Mouse (Mus musculus): Measurements from ENCODE around the gene Efcab12. TPM values are rescaled to one million over a fixed set of nuclear protein-coding genes. Genes with fewer than 3 reads are reported as not detected.
"Not testable (repeated sequence)": the region's sequence is repeated elsewhere in the genome, so short reads cannot be mapped to it uniquely, and the experiment has no call there.

Gene Efcab12
- total and polyA plus RNA-seq, 2 experiments from 2014 or later = 2.1 to 3.2 TPM

- no peak overlapping the region for H3K4me2 ChIP-seq (ENCODE audit: low read depth, low read length, poor library complexity, severe bottlenecking)
- H3K27me3 ChIP-seq (ENCODE audit: insufficient read depth, low read length) = no peaks in the 10 kb centered on the region
- no peaks in the 10 kb centered on the region for H3K9me3 ChIP-seq (ENCODE audit: low read length)
- no peak for ATAC-seq (ENCODE audit: low FRiP score)
- no peak for DNase-seq (ENCODE audit: low spot score)
- H3K9ac ChIP-seq (replicated peaks; ENCODE audit: low read length, poor library complexity, severe bottlenecking) = no peak overlapping the region
- H3K4me1 ChIP-seq (ENCODE audit: insufficient read depth, low read length) = no peaks in the 10 kb centered on the region
- no peak overlapping the region for H3K4me3 ChIP-seq (ENCODE audit: low read depth, low read length)
- TF ChIP-seq CTCF (IDR thresholded peaks at IDR 0.05) = no peak
- H3K27ac ChIP-seq (ENCODE audit: low read depth, low read length) = no peak overlapping the region
- no peaks in the 10 kb centered on the region for H3K36me3 ChIP-seq (ENCODE audit: insufficient read depth, low read length)
These were observed 4.4 kb downstream of the Efcab12 start for GRCm38 (mm10) chr6:115833861-115834260.

GRCm38 (mm10) chr6:115832152-115832850, 5.9 kb downstream of the Efcab12 start:
- H3K9me3 ChIP-seq (ENCODE audit: low read length) = no peaks in the 10 kb centered on the region
- no peaks in the 10 kb centered on the region for H3K36me3 ChIP-seq (ENCODE audit: insufficient read depth, low read length)
- H3K4me1 ChIP-seq (ENCODE audit: insufficient read depth, low read length) = no peaks in the 10 kb centered on the region
- DNase-seq (ENCODE audit: low spot score) (no peak), ATAC-seq (ENCODE audit: low FRiP score) (no peak)
- WGBS = 93% methylated on average over 2 of the region's 2 CpGs
- H3K27ac ChIP-seq (ENCODE audit: low read depth, low read length) = no peak overlapping the region
- TF ChIP-seq CTCF (IDR thresholded peaks at IDR 0.05) = no peak
- no peak overlapping the region for H3K4me2 ChIP-seq (ENCODE audit: low read depth, low read length, poor library complexity, severe bottlenecking)
- no peaks in the 10 kb centered on the region for H3K27me3 ChIP-seq (ENCODE audit: insufficient read depth, low read length)
- no peak overlapping the region for H3K9ac ChIP-seq (replicated peaks; ENCODE audit: low read length, poor library complexity, severe bottlenecking)
- H3K4me3 ChIP-seq (ENCODE audit: low read depth, low read length) = no peak overlapping the region

GRCm38 (mm10) chr6:115830779-115831601, 7.2 kb downstream of the Efcab12 start:
- no peak overlapping the region for H3K4me2 ChIP-seq (ENCODE audit: low read depth, low read length, poor library complexity, severe bottlenecking)
- no peak for DNase-seq (ENCODE audit: low spot score)

GRCm38 (mm10) chr6:115823850-115824464, 14.3 kb downstream of the Efcab12 start:
- H3K9ac ChIP-seq (replicated peaks; ENCODE audit: low read length, poor library complexity, severe bottlenecking); H3K36me3 ChIP-seq (ENCODE audit: insufficient read depth, low read length); H3K9me3 ChIP-seq (ENCODE audit: low read length); H3K27me3 ChIP-seq (ENCODE audit: insufficient read depth, low read length); H3K4me1 ChIP-seq (ENCODE audit: insufficient read depth, low read length): not testable (repeated sequence)
- Histone ChIP-seq H3K27ac (ENCODE audit: low read depth, low read length) (peak overlapping the region; percentile 21; the same call in 1 of the 2 replicates), H3K4me2 (ENCODE audit: low read depth, low read length, poor library complexity, severe bottlenecking) (peak overlapping the region; percentile 29; the same call in 1 of the 2 replicates), H3K4me3 (ENCODE audit: low read depth, low read length) (peak overlapping the region; percentile 2; the same call in 1 of the 2 replicates)
- peak; percentile 77 for DNase-seq (ENCODE audit: low spot score)
- 8% methylated on average over 4 of the region's 11 CpGs for WGBS
- peak; percentile 68 for ATAC-seq (ENCODE audit: low FRiP score)
- peak; percentile 74 for TF ChIP-seq CTCF (IDR thresholded peaks at IDR 0.05)

More at GRCm38 (mm10) chr6:115830779-115831601, 7.2 kb downstream of the Efcab12 start:
- WGBS = 87% methylated on average over 6 of the region's 6 CpGs
- Histone ChIP-seq H3K9me3 (ENCODE audit: low read length) (no peaks in the 10 kb centered on the region), H3K27ac (ENCODE audit: low read depth, low read length) (no peak overlapping the region), H3K9ac (replicated peaks; ENCODE audit: low read length, poor library complexity, severe bottlenecking) (no peak overlapping the region), H3K27me3 (ENCODE audit: insufficient read depth, low read length) (no peaks in the 10 kb centered on the region), H3K4me3 (ENCODE audit: low read depth, low read length) (no peak overlapping the region), H3K36me3 (ENCODE audit: insufficient read depth, low read length) (no peaks in the 10 kb centered on the region), H3K4me1 (ENCODE audit: insufficient read depth, low read length) (no peaks in the 10 kb centered on the region)
- no peak for ATAC-seq (ENCODE audit: low FRiP score)
- TF ChIP-seq CTCF (IDR thresholded peaks at IDR 0.05) = no peak

- DNase-seq (ENCODE audit: low spot score) = no peak
- Histone ChIP-seq H3K27me3 (ENCODE audit: insufficient read depth, low read length) (no peaks in the 10 kb centered on the region), H3K27ac (ENCODE audit: low read depth, low read length) (no peak overlapping the region), H3K36me3 (ENCODE audit: insufficient read depth, low read length) (no peaks in the 10 kb centered on the region), H3K4me3 (ENCODE audit: low read depth, low read length) (no peak overlapping the region), H3K9me3 (ENCODE audit: low read length) (no peaks in the 10 kb centered on the region), H3K4me2 (ENCODE audit: low read depth, low read length, poor library complexity, severe bottlenecking) (no peak overlapping the region), H3K9ac (replicated peaks; ENCODE audit: low read length, poor library complexity, severe bottlenecking) (no peak overlapping the region), H3K4me1 (ENCODE audit: insufficient read depth, low read length) (no peaks in the 10 kb centered on the region)
- TF ChIP-seq CTCF (IDR thresholded peaks at IDR 0.05) = no peak
- ATAC-seq (ENCODE audit: low FRiP score) = no peak
- WGBS = 90% methylated on average over 8 of the region's 8 CpGs
These were observed 16.8 kb downstream of the Efcab12 start for GRCm38 (mm10) chr6:115821216-115821993.

All from midbrain, postnatal 0 days (tissue).